Mouse (Mus musculus): ENCODE data around the gene Tfrc.

DNA sequence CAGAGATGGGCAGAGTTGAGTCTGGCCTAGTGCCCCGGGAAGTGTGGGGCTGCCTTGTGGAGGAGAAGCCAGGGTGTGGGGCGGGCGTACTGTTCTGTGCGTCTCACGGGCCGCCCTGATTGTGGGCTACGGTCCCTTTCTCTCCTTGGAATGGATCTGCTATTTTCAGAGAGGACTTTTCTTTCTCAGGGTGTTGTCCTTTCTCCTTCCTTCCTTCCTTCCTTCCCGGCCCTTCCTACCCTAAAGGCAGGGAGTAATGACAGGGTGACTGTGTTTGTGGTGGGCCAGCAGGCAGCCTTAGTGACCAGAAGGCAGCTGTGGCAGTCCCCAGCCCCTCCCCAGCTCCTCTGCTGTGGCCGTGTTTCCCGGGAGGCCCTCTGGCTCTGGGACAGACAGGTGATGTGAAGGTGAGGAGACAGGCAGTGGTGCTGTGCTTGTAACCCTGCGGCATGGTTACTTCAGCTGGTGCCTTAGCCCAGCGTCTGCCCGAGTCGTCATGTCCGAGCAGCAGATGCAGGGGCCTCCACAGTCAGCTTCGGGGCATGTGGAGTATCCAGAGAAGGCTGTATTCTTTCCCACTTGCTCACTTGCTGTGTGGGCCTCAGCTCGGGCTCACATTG, 65.5 kb downstream of the Tfrc start:
- no peak for TF ChIP-seq POLR2A (IDR thresholded peaks at IDR 0.05; ENCODE audit: low read depth, low read length)
- no peak for TF ChIP-seq CTCF (conservative IDR thresholded peaks at IDR 0.05; ENCODE audit: insufficient read depth, insufficient read length, low read depth, low read length)

Data from kidney, adult 2 months (tissue).